Mouse (Mus musculus): ENCODE data around the gene Pcp4l1. TPM values are rescaled to one million over a fixed set of nuclear protein-coding genes. Genes with fewer than 3 reads are reported as not detected.

Gene Pcp4l1
- not detected for polyA plus RNA-seq (2017; shearing (Covaris generic))

DNA sequence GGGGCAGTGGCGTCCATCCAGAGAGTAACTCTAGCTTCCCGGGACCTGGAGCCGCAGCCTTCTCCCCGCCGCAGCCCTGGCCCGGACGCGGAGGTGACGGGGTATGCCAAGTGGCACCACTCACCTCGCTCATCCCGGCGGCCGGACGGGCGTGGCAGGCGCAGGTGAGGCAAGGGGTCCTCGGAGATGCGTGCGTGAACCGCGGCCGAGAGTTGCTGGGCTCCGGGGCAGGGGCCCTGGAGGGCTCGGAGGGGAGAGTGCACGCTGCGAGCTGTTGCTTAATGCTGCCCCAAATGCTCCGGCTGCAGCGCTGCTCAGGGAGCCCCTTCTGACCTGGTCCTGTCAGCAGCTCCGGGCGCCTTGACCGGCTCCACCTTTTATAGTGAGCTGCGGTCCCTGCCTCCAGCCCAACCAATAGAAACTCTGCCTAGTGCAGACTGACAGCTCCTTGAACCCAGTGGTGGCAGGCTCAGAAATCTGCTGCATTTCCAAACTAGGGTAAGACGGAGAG is at the start of gene Pcp4l1:
Gene Pcp4l1, minus strand, starts transcription at position 382 of the 511 bp plus-strand sequence.

GRCm38 (mm10) chr1:171234126-171234525 is 38.1 kb upstream of the Pcp4l1 start, which contains the start of gene Fcer1g:
Fcer1g (minus strand) TSS chr1:171234365.

GRCm38 (mm10) chr1:171224857-171225256 is 28.8 kb upstream of the Pcp4l1 start, which contains the start of gene Apoa2:
Apoa2 (plus strand) TSS chr1:171225054.

GRCm38 (mm10) chr1:171222238-171223155 is 26.4 kb upstream of the Pcp4l1 start, which contains the start of gene Tomm40l:
Tomm40l (minus strand) TSS chr1:171222514.

DNA sequence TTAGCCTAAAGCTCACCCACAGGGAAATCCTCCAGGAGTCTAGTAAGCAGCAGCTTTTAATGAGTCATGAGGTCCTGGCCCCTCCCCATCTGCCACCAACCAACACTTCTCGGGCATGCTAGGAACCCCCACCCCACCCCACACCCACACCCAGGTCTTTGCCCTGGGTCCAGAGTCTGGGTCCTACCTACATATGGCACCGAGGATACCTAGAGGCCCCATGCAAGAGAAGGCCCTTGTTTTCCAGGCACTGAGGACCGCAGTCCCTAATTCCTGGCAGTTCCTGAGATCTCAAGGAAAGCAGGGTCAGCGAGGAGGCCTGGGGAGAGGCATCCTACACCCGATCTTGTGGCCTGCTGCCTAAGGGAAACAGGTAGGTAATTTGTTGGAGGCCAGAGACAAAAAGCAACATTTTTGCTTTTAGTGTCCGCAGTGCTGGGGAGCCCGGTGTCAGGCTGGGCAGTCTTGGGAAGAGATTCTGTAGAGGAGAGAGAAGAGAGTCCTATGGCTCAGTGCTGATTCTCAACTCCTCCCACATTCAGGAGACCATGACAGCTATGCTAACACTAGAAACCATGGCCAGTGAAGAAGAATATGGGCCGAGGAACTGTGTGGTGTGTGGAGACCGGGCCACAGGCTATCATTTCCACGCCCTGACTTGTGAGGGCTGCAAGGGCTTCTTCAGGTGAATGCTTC is 17.9 kb upstream of the Pcp4l1 start, which contains the start of gene Nr1i3:
Gene Nr1i3, plus strand, starts transcription at position 170 of the 696 bp plus-strand sequence.

GRCm38 (mm10) chr1:171149974-171150760 is 45.9 kb downstream of the Pcp4l1 start, which contains the start of the genes Sdhc and Mpz:
Sdhc (minus strand) TSS chr1:171150603.
Mpz (plus strand) TSS chr1:171150711.

Other genes with a start within 250 kb of the Pcp4l1 start
- gene Fcgr2b, start 219.7 kb downstream of the Pcp4l1 start, polyA plus RNA-seq (2017; shearing (Covaris generic)): 1.4 TPM
- gene Fcgr4, start 177.3 kb downstream of the Pcp4l1 start, polyA plus RNA-seq (2017; shearing (Covaris generic)): 0.66 TPM
- 1.9 TPM for gene Fcgr3, start 131.3 kb downstream of the Pcp4l1 start, polyA plus RNA-seq (2017; shearing (Covaris generic))
- gene Cfap126, start 82.3 kb downstream of the Pcp4l1 start, polyA plus RNA-seq (2017; shearing (Covaris generic)): 2.1 TPM
- gene Sdhc, start 45.7 kb downstream of the Pcp4l1 start, polyA plus RNA-seq (2017; shearing (Covaris generic)): 173 TPM
- gene Mpz, start 45.6 kb downstream of the Pcp4l1 start, polyA plus RNA-seq (2017; shearing (Covaris generic)): not detected
- 0.38 TPM for gene Nr1i3, start 17.7 kb upstream of the Pcp4l1 start, polyA plus RNA-seq (2017; shearing (Covaris generic))
- gene Tomm40l, start 26.2 kb upstream of the Pcp4l1 start, polyA plus RNA-seq (2017; shearing (Covaris generic)): 38.8 TPM
- not detected for gene Apoa2, start 28.8 kb upstream of the Pcp4l1 start, polyA plus RNA-seq (2017; shearing (Covaris generic))
- 10.2 TPM for gene Fcer1g, start 38.1 kb upstream of the Pcp4l1 start, polyA plus RNA-seq (2017; shearing (Covaris generic))
- not detected for gene Adamts4, start 54.2 kb upstream of the Pcp4l1 start, polyA plus RNA-seq (2017; shearing (Covaris generic))
- 185 TPM for gene Ndufs2, start 55.1 kb upstream of the Pcp4l1 start, polyA plus RNA-seq (2017; shearing (Covaris generic))
- 44.0 TPM for gene B4galt3, start 74.1 kb upstream of the Pcp4l1 start, polyA plus RNA-seq (2017; shearing (Covaris generic))
- 71.0 TPM for gene Ppox, start 84.9 kb upstream of the Pcp4l1 start, polyA plus RNA-seq (2017; shearing (Covaris generic))
- gene Usp21, start 91.7 kb upstream of the Pcp4l1 start, polyA plus RNA-seq (2017; shearing (Covaris generic)): 63.3 TPM
- 67.8 TPM for gene Ufc1, start 98.8 kb upstream of the Pcp4l1 start, polyA plus RNA-seq (2017; shearing (Covaris generic))
- gene Dedd, start 132.9 kb upstream of the Pcp4l1 start, polyA plus RNA-seq (2017; shearing (Covaris generic)): 41.6 TPM
- gene Nit1, start 149.4 kb upstream of the Pcp4l1 start, polyA plus RNA-seq (2017; shearing (Covaris generic)): 57.0 TPM
- gene Pfdn2, start 149.4 kb upstream of the Pcp4l1 start, polyA plus RNA-seq (2017; shearing (Covaris generic)): 113 TPM
- gene Klhdc9, start 164.5 kb upstream of the Pcp4l1 start, polyA plus RNA-seq (2017; shearing (Covaris generic)): 0.24 TPM
- gene Nectin4, start 173.8 kb upstream of the Pcp4l1 start, polyA plus RNA-seq (2017; shearing (Covaris generic)): 0.17 TPM
- gene Arhgap30, start 192.7 kb upstream of the Pcp4l1 start, polyA plus RNA-seq (2017; shearing (Covaris generic)): 268 TPM
- gene Usf1, start 215.0 kb upstream of the Pcp4l1 start, polyA plus RNA-seq (2017; shearing (Covaris generic)): 97.6 TPM
- gene Tstd1, start 222.6 kb upstream of the Pcp4l1 start, polyA plus RNA-seq (2017; shearing (Covaris generic)): 4.0 TPM
- gene F11r, start 241.3 kb upstream of the Pcp4l1 start, polyA plus RNA-seq (2017; shearing (Covaris generic)): 0.40 TPM